Mouse (Mus musculus): ENCODE measurements around the gene Gm10428.

Gene Gm10428

GRCm38 (mm10) chr11:62788935-62789616 lies 36.2 kb downstream of the Gm10428 start, which contains the start of gene Zfp286:
Zfp286 (minus strand) TSS chr11:62789462.
- in situ Hi-C loops (cut with MboI, MseI): no loop called here

DNA sequence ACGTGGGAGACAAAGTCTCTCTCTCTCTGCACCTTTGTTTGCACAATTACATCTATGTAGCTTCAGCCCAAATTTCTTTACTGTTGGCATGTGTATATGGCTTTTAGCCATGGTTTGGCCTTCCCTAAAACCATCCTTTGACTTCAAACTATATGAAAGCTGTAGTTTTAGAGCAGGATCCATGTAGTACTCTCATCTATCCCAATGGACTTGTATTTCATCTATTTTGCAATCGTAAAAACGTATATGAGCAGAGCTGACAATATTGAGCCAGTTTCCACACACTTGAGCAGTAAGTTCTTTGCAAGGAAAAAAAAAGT lies 36.7 kb downstream of the Gm10428 start:
- in situ Hi-C loops (cut with MboI, MseI): no loop called here
